Comparison of ENCODE assay signal across 9 mouse cellular contexts in genomic region chr4:63216566-63216965, GRCm38 (mm10). TPM values are rescaled to one million over a fixed set of nuclear protein-coding genes. Genes with fewer than 3 reads are reported as not detected.
DNase-seq lines count a peak whose midpoint lies in the region; ATAC-seq lines count a peak whose summit lies in the region.
"Had no signal": no experiment of that assay in that cellular context is flagged by ENCODE, and none has a peak within 500 bp of the region (broad histone marks: within the 10 kb centered on the region; RNA-seq: fewer than 3 reads in every experiment).

No protein-coding gene starts in this region.

- ATAC-seq in kidney, embryonic 14.5 days (ENCODE audit: low FRiP score, low TSS enrichment): peak; percentile 24
- ATAC-seq in midbrain, embryonic 11.5 days (ENCODE audit: low FRiP score): peak; percentile 41

- H3K4me2 ChIP-seq in kidney, embryonic 14.5 days (replicated peaks; ENCODE audit: low read depth, low read length): peak overlapping the region; percentile 99
- H3K4me2 ChIP-seq in midbrain, embryonic 11.5 days: peak overlapping the region; percentile 100

- peaks cover 37% of the 10 kb centered on the region for H3K4me1 ChIP-seq in forebrain, embryonic 10.5 days
- peaks cover 17% of the 10 kb centered on the region; the same call in 1 of the 2 replicates for H3K4me1 ChIP-seq in kidney, embryonic 14.5 days (ENCODE audit: control insufficient read depth, insufficient read depth, low read length)
- H3K4me1 ChIP-seq in midbrain, embryonic 11.5 days (ENCODE audit: control insufficient read depth, insufficient read depth, low read length): peaks cover 14% of the 10 kb centered on the region

- H3K9me3 ChIP-seq in forebrain, embryonic 10.5 days: no peaks in the 10 kb centered on the region
- no peaks in the 10 kb centered on the region for H3K9me3 ChIP-seq in kidney, embryonic 14.5 days (ENCODE audit: control insufficient read depth, low read length)
- H3K9me3 ChIP-seq in midbrain, embryonic 11.5 days (ENCODE audit: control insufficient read depth, low read length): no peaks in the 10 kb centered on the region

- 26% methylated on average over 9 of the region's 9 CpGs for WGBS in forebrain, embryonic 10.5 days
- 35% methylated on average over 9 of the region's 9 CpGs for WGBS in kidney, embryonic 14.5 days
- 30% methylated on average over 9 of the region's 9 CpGs for WGBS in midbrain, embryonic 11.5 days

- peak overlapping the region; percentile 88 for H3K27ac ChIP-seq in forebrain, embryonic 10.5 days
- no peak overlapping the region for H3K27ac ChIP-seq in kidney, embryonic 14.5 days (ENCODE audit: low read depth, low read length)
- H3K27ac ChIP-seq in midbrain, embryonic 11.5 days (ENCODE audit: low read depth, low read length): no peak overlapping the region

- H3K36me3 ChIP-seq in forebrain, embryonic 10.5 days (replicated peaks): peaks cover 3% of the 10 kb centered on the region; the same call in 1 of the 2 replicates
- peaks cover 7% of the 10 kb centered on the region for H3K36me3 ChIP-seq in kidney, embryonic 14.5 days (ENCODE audit: control insufficient read depth, insufficient read depth, low read length)
- no peaks in the 10 kb centered on the region for H3K36me3 ChIP-seq in midbrain, embryonic 11.5 days (ENCODE audit: control insufficient read depth, insufficient read depth, low read length)

- peak overlapping the region; percentile 94 for H3K4me3 ChIP-seq in forebrain, embryonic 10.5 days
- peak overlapping the region; percentile 69 for H3K4me3 ChIP-seq in kidney, embryonic 14.5 days (ENCODE audit: low read length)
- peak overlapping the region; percentile 74 for H3K4me3 ChIP-seq in midbrain, embryonic 11.5 days (ENCODE audit: low read depth, low read length)

- peaks cover 55% of the 10 kb centered on the region for H3K27me3 ChIP-seq in forebrain, embryonic 10.5 days (ENCODE audit: poor library complexity, severe bottlenecking)
- peaks cover 25% of the 10 kb centered on the region for H3K27me3 ChIP-seq in kidney, embryonic 14.5 days (ENCODE audit: control insufficient read depth, insufficient read depth, low read length)
- H3K27me3 ChIP-seq in midbrain, embryonic 11.5 days (ENCODE audit: control insufficient read depth, insufficient read depth, low read length): peaks cover 31% of the 10 kb centered on the region

- peak; percentile 44 for DNase-seq in gastrocnemius, postnatal 10 days
- DNase-seq in gastrocnemius, adult 18-20 months (ENCODE audit: low spot score): no peak
- DNase-seq in forebrain, embryonic 10.5 days (ENCODE audit: extremely low spot score, low spot score): no peak
- DNase-seq in midbrain, embryonic 11.5 days (ENCODE audit: low spot score, missing footprints): no peak
- DNase-seq in urinary bladder, postnatal 10 days (ENCODE audit: low spot score): no peak
- DNase-seq in adrenal gland, adult 8-10 months: no peak
- DNase-seq in adrenal gland, postnatal 36 days: no peak

- H3K9ac ChIP-seq in kidney, embryonic 14.5 days (ENCODE audit: low read depth, low read length): peak overlapping the region; percentile 76; the same call in 1 of the 2 replicates
- H3K9ac ChIP-seq in midbrain, embryonic 11.5 days (ENCODE audit: low read length): peak overlapping the region; percentile 80; the same call in 1 of the 2 replicates

RNA-seq across cellular contexts. Expression of gene Col27a1, which starts 2.8 kb away (rescaled TPM):
- total RNA-seq in gastrocnemius, postnatal 10 days (2021): 1 to 10 TPM; 3.8 to 6.6 TPM
- under 1 TPM; 0.46 to 0.47 TPM for total RNA-seq in gastrocnemius, adult 18-20 months (2021)
- 2.8 and 3.1 TPM in 2 replicates for polyA plus RNA-seq in forebrain, embryonic 10.5 days (2016; fragmentation: Nextera tagmentation; extraction: Ambion mirVana)
- 8.8 and 10.6 TPM in 2 replicates for polyA plus RNA-seq in kidney, embryonic 14.5 days (2014; fragmentation: Nextera tagmentation; extraction: Ambion mirVana)
- polyA plus RNA-seq in midbrain, embryonic 11.5 days (2014; fragmentation: Nextera tagmentation; extraction: Ambion mirVana): 1.9 and 2.3 TPM in 2 replicates
- 10 to 100 TPM in 3 of 4 experiments, 1 to 10 TPM in 1; 9.8 to 32.3 (median 22.5) TPM for total RNA-seq in adrenal gland, adult 8-10 months (2022)
- 1 to 10 TPM; 6.1 to 8.3 TPM for total RNA-seq in adrenal gland, postnatal 36 days (2021)

RNA-seq across cellular contexts. Expression of gene Kif12, which starts 44.6 kb away (rescaled TPM):
- total RNA-seq in gastrocnemius, postnatal 10 days (2021): not detected
- total RNA-seq in gastrocnemius, adult 18-20 months (2021): not detected
- polyA plus RNA-seq in forebrain, embryonic 10.5 days (2016; fragmentation: Nextera tagmentation; extraction: Ambion mirVana): not detected in 2 replicates
- polyA plus RNA-seq in kidney, embryonic 14.5 days (2014; fragmentation: Nextera tagmentation; extraction: Ambion mirVana): 60.0 and 70.3 TPM in 2 replicates
- polyA plus RNA-seq in midbrain, embryonic 11.5 days (2014; fragmentation: Nextera tagmentation; extraction: Ambion mirVana): not detected in 2 replicates
- not detected for total RNA-seq in adrenal gland, adult 8-10 months (2022)
- not detected for total RNA-seq in adrenal gland, postnatal 36 days (2021)
- total RNA-seq: CH12.LX had no signal
